ENCODE assay signal across 1 mouse cellular context in the genomic region with DNA sequence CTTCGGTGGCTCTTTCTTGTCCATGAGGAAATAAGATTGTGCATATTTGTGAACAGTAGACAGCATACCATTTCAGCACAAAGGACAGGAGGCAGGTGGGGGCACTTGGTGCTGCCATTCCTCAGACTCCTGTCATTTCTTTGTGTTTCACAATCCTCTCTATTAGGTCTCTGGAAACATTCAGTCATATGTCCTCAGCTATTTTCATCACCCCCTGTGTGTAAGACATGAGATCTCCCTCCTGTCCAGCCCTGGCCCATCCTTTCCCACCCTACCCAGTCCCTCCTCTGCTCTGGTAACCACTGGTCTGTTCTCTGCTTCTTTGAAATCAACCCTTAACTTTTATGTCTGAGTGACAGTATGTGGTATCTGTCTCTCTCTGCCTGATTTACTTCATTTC.
TF ChIP-seq lines count a peak whose summit lies in the region.

No protein-coding gene starts in this region.

TF ChIP-seq in CH12.LX, 34 proteins besides CTCF, POLR2A, EP300 and RAD21:
- TF ChIP-seq JUND (conservative IDR thresholded peaks at IDR 0.05; ENCODE audit: low read depth, low read length): no peak
